Mouse (Mus musculus) G1E (cell line): Measurements from ENCODE around the gene Cdc42bpa. TPM values are rescaled to one million over a fixed set of nuclear protein-coding genes. Genes with fewer than 3 reads are reported as not detected.

Source experiments
- ATAC-seq: 2 replicates; pipeline ENCODE4 v1.8.0; 2016; ENCODE audit warnings: mild to moderate bottlenecking; ENCODE audit not compliant: insufficient number of reproducible peaks, poor library complexity, low FRiP score, severe bottlenecking; ENCODE audit errors: extremely low read depth
- DNase-seq: peaks from one replicate; pipeline ENCODE4 v3.0.0; 2012; ENCODE audit warnings: low spot score
- H3K27me3 ChIP-seq: 2 replicates; pipeline ENCODE4 v1.6.1; 2012; ENCODE audit warnings: mild to moderate bottlenecking, low read length, inconsistent platforms; ENCODE audit not compliant: insufficient read depth
- H3K36me3 ChIP-seq: replicated peaks from 2 replicates; pipeline ENCODE3; 2012; ENCODE audit warnings: mild to moderate bottlenecking, inconsistent platforms
- H3K4me1 ChIP-seq: 2 replicates; pipeline ENCODE4 v1.6.1; 2012; ENCODE audit warnings: low read depth, low read length, inconsistent platforms, mixed read lengths; ENCODE audit not compliant: insufficient read depth
- H3K4me3 ChIP-seq: 2 replicates; pipeline ENCODE4 v1.5.1; 2012; ENCODE audit warnings: low read depth, mild to moderate bottlenecking, inconsistent platforms, low read length, moderate library complexity, mixed read lengths
- H3K9me3 ChIP-seq: replicated peaks from 2 replicates; pipeline ENCODE4 v1.6.1; 2012; ENCODE audit warnings: inconsistent platforms
- CTCF ChIP-seq: IDR thresholded peaks from 2 replicates; pipeline ENCODE4 v1.5.1; 2012; ENCODE audit warnings: low read depth, low read length, inconsistent platforms, mixed read lengths
- GATA1 ChIP-seq: IDR thresholded peaks from 2 replicates; pipeline ENCODE4 v1.6.1; 2012; ENCODE audit warnings: borderline replicate concordance, low read length, inconsistent platforms, mixed read lengths
- GATA2 ChIP-seq: IDR thresholded peaks from 2 replicates; pipeline ENCODE4 v1.6.1; 2012; ENCODE audit warnings: low read depth, low read length, inconsistent platforms, borderline replicate concordance
- POLR2AphosphoS5 ChIP-seq: IDR thresholded peaks from 2 replicates; pipeline ENCODE4 v1.6.1; 2012; ENCODE audit warnings: low read depth, low read length, inconsistent platforms; ENCODE audit not compliant: insufficient replicate concordance
- TAL1 ChIP-seq: conservative IDR thresholded peaks from 2 replicates; pipeline ENCODE4 v1.6.1; 2012; ENCODE audit warnings: low read depth, low read length, inconsistent platforms, mixed read lengths
- polyA plus RNA-seq: library from polyadenylated mRNA; stranded (reverse); fragments of >175 nt; gene quantifications from 2 replicates; pipeline ENCODE4 v1.2.3, GENCODE M21; 2012
- total RNA-seq, 2 experiments: library from RNA; stranded (forward) in 1 of 2; stranded (reverse) in 1 of 2; fragments of 200-1000 nt in 1 of 2; fragments of >200 nt in 1 of 2; fragmentation: Nextera tagmentation in 1 of 2; gene quantifications; 2 replicates each; pipeline ENCODE4 v1.2.3; 2014 to 2017

Gene Cdc42bpa
- total and polyA plus RNA-seq, 3 experiments = 8.2 to 90.0 (median 28.2) TPM

- no peaks in the 10 kb centered on the region for H3K9me3 ChIP-seq
- H3K36me3 ChIP-seq = peaks cover 19% of the 10 kb centered on the region
- DNase-seq = no peak
- no peak for TF ChIP-seq TAL1
- no peak for TF ChIP-seq CTCF
- no peak for TF ChIP-seq POLR2AphosphoS5
- no peak for TF ChIP-seq GATA2
- no peak for TF ChIP-seq GATA1
- H3K4me3 ChIP-seq = no peak overlapping the region
- ATAC-seq = no peak
- no peaks in the 10 kb centered on the region for H3K4me1 ChIP-seq
- no peaks in the 10 kb centered on the region for H3K27me3 ChIP-seq
Observed at GRCm38 (mm10) chr1:180116525-180116924, 156.3 kb downstream of the Cdc42bpa start.

GRCm38 (mm10) chr1:180118233-180118632, 158.0 kb downstream of the Cdc42bpa start:
- Histone ChIP-seq H3K36me3 (peaks cover 15% of the 10 kb centered on the region), H3K4me1 (no peaks in the 10 kb centered on the region), H3K4me3 (no peak overlapping the region), H3K27me3 (no peaks in the 10 kb centered on the region), H3K9me3 (no peaks in the 10 kb centered on the region)
- ATAC-seq (no peak), DNase-seq (no peak)
- TF ChIP-seq GATA2 = no peak

GRCm38 (mm10) chr1:180128077-180128792, 168.0 kb downstream of the Cdc42bpa start:
- TF ChIP-seq TAL1 (no peak), GATA2 (no peak), GATA1 (no peak)
- ATAC-seq (no peak), DNase-seq (no peak)
- H3K36me3 ChIP-seq = peaks cover 9% of the 10 kb centered on the region
- H3K4me3 ChIP-seq = no peak overlapping the region
- peaks cover 23% of the 10 kb centered on the region for H3K4me1 ChIP-seq
- H3K27me3 ChIP-seq = no peaks in the 10 kb centered on the region
- H3K9me3 ChIP-seq = no peaks in the 10 kb centered on the region

- H3K4me3 ChIP-seq = no peak overlapping the region
Observed at GRCm38 (mm10) chr1:180131402-180131801, 171.1 kb downstream of the Cdc42bpa start.

GRCm38 (mm10) chr1:180132187-180132586, 171.9 kb downstream of the Cdc42bpa start:
- Histone ChIP-seq H3K36me3 (peaks cover 25% of the 10 kb centered on the region), H3K9me3 (no peaks in the 10 kb centered on the region), H3K4me3 (peak overlapping the region; percentile 13; the same call in 1 of the 2 replicates), H3K27me3 (no peaks in the 10 kb centered on the region), H3K4me1 (peaks cover 49% of the 10 kb centered on the region)
- TF ChIP-seq CTCF = no peak
- TF ChIP-seq GATA1 = no peak
- no peak for TF ChIP-seq GATA2
- TF ChIP-seq POLR2AphosphoS5 = no peak
- TF ChIP-seq TAL1 = no peak
- ATAC-seq (peak; percentile 28; the same call in 1 of the 2 replicates), DNase-seq (no peak)

More at GRCm38 (mm10) chr1:180131402-180131801, 171.1 kb downstream of the Cdc42bpa start:
- DNase-seq (no peak), ATAC-seq (no peak)
- no peak for TF ChIP-seq POLR2AphosphoS5
- no peak for TF ChIP-seq TAL1
- 0 out of 2 replicates have a peak, but pooled peaks have one; percentile 8 for TF ChIP-seq CTCF
- no peak for TF ChIP-seq GATA2
- TF ChIP-seq GATA1 = no peak
- Histone ChIP-seq H3K4me1 (peaks cover 45% of the 10 kb centered on the region), H3K9me3 (no peaks in the 10 kb centered on the region), H3K27me3 (no peaks in the 10 kb centered on the region), H3K36me3 (peaks cover 17% of the 10 kb centered on the region)

- ATAC-seq = no peak
- Histone ChIP-seq H3K27me3 (no peaks in the 10 kb centered on the region), H3K36me3 (peaks cover 53% of the 10 kb centered on the region), H3K4me1 (peaks cover 23% of the 10 kb centered on the region), H3K4me3 (no peak overlapping the region), H3K9me3 (no peaks in the 10 kb centered on the region)
- no peak for TF ChIP-seq POLR2AphosphoS5
- no peak for TF ChIP-seq CTCF
- TF ChIP-seq GATA1 = no peak
- TF ChIP-seq TAL1 = no peak
- no peak for TF ChIP-seq GATA2
- DNase-seq = no peak
Observed at GRCm38 (mm10) chr1:180139158-180139557, 178.9 kb downstream of the Cdc42bpa start.

- Histone ChIP-seq H3K27me3 (no peaks in the 10 kb centered on the region), H3K4me3 (no peak overlapping the region), H3K36me3 (peaks cover 63% of the 10 kb centered on the region), H3K9me3 (no peaks in the 10 kb centered on the region), H3K4me1 (peaks cover 14% of the 10 kb centered on the region)
- ATAC-seq (no peak), DNase-seq (no peak)
- TF ChIP-seq GATA1 (no peak), POLR2AphosphoS5 (no peak), CTCF (no peak), GATA2 (no peak), TAL1 (no peak)
Observed at GRCm38 (mm10) chr1:180140970-180141369, 180.7 kb downstream of the Cdc42bpa start.
